Mouse (Mus musculus) embryonic facial prominence, embryonic 14.5 days (tissue): ENCODE measurements at regions not wholly inside any gene's neighbourhood (a gene's known extent, or its start where the extent isn't known, plus 50 kb on each side); places are given as distances from the start of the nearest gene placed in this dataset.

ENCODE experiments used
- ATAC-seq: fragments of 200-750 bp; cut with Nextera tagmentation; 2 replicates; pipeline ENCODE4 v1.8.0; 2017; ENCODE audit warnings: low read depth, moderate number of reproducible peaks, moderate TSS enrichment
- DNase-seq: peaks from one replicate; pipeline ENCODE4 v3.0.0-alpha.2; 2015; ENCODE audit warnings: low spot score
- H3K27ac ChIP-seq: fragments of 300-500 bp; sonication (generic); replicated peaks from 2 replicates; pipeline ENCODE4 v1.5.1; 2014; ENCODE audit warnings: low read depth, mild to moderate bottlenecking, low read length, moderate library complexity
- H3K27me3 ChIP-seq: fragments of 300-500 bp; sonication (generic); replicated peaks from 2 replicates; pipeline ENCODE4 v1.6.1; 2014; ENCODE audit warnings: low read length; ENCODE audit not compliant: control insufficient read depth, insufficient read depth
- H3K36me3 ChIP-seq: fragments of 300-500 bp; sonication (generic); 2 replicates; pipeline ENCODE4 v1.6.1; 2014; ENCODE audit warnings: low read length, mixed read lengths; ENCODE audit not compliant: control insufficient read depth, insufficient read depth
- H3K4me1 ChIP-seq: fragments of 300-500 bp; sonication (generic); 2 replicates; pipeline ENCODE4 v1.6.1; 2014; ENCODE audit warnings: antibody characterized with exemption, low read length; ENCODE audit not compliant: control insufficient read depth, insufficient read depth
- H3K4me2 ChIP-seq: fragments of 300-500 bp; sonication (generic); 2 replicates; pipeline ENCODE4 v1.6.1; 2014; ENCODE audit warnings: low read depth, mild to moderate bottlenecking, low read length, moderate library complexity, mixed read lengths
- H3K4me3 ChIP-seq: fragments of 300-500 bp; sonication (generic); 2 replicates; pipeline ENCODE4 v1.5.1; 2014; ENCODE audit warnings: low read depth, mild to moderate bottlenecking, low read length
- H3K9ac ChIP-seq: fragments of 300-500 bp; sonication (generic); 2 replicates; pipeline ENCODE4 v1.6.1; 2014; ENCODE audit warnings: low read depth, mild to moderate bottlenecking, low read length, moderate library complexity, mixed read lengths
- H3K9me3 ChIP-seq: fragments of 300-500 bp; sonication (generic); 2 replicates; pipeline ENCODE4 v1.6.1; 2016; ENCODE audit warnings: low read length; ENCODE audit not compliant: control insufficient read depth
- WGBS: fragments of 180-500 bp; shearing (Covaris S2); extraction: QIAGEN DNeasy Blood & Tissue Kit; methylation state at CpG from one replicate; pipeline ENCODE4 v1.1.7; 2014; 5-methylcytosine and 5-hydroxymethylcytosine counted together

DNA sequence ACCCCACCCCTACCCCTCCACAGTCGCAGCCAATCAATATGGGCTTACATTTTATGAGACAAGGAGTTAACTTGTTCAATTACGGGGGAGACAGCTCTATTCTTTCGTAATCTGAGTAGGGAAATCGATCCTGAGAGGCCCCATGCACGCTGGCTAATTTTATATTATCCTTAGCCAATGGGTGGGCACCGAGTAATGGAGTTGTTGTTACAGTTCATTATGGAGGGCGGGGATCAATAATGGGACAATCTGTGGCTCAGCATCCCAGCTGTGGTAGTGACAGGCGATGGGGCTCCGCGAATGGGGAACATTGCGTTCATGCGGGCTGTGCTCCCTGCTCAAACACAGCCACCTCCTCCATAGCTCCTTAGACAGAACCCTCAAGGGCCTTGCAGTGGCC lies 118.9 kb upstream of the Irx6 start:
- H3K9ac ChIP-seq = no peak overlapping the region
- peak; percentile 15 for DNase-seq
- no peaks in the 10 kb centered on the region for H3K27me3 ChIP-seq
- no peaks in the 10 kb centered on the region for H3K36me3 ChIP-seq
- no peak overlapping the region for H3K4me2 ChIP-seq
- no peak overlapping the region for H3K27ac ChIP-seq
- 52% methylated on average over 12 of the region's 12 CpGs for WGBS
- H3K4me3 ChIP-seq = no peak overlapping the region
- H3K9me3 ChIP-seq = no peaks in the 10 kb centered on the region
- peaks cover 12% of the 10 kb centered on the region for H3K4me1 ChIP-seq
- no peak; the same call in 1 of the 2 replicates for ATAC-seq

DNA sequence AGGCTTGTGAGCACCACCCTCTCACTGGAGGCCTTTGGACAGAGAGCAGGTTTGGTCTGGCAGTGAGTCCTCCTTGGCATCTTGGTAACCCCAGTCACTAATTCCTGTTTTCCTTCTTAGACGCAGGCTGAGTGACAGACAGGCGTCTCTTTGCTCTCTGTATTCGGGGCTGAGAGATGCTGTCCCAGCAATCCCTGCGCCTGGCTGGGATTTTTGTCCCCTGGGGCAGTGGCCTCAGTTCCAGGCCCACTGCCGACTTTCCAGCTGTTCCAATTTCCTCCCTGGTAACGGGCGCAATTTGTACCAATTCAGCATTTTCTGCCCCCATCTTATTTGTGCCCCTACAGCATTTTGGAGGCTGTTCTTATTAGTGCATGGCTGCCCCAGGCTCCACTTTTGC lies 118.5 kb upstream of the Irx6 start:
- ATAC-seq (peak; percentile 50; the same call in 1 of the 2 replicates), DNase-seq (peak; percentile 25)
- 11% methylated on average over 7 of the region's 7 CpGs for WGBS
- no peaks in the 10 kb centered on the region for H3K9me3 ChIP-seq
- H3K27ac ChIP-seq = no peak overlapping the region
- no peaks in the 10 kb centered on the region for H3K27me3 ChIP-seq
- no peak overlapping the region for H3K9ac ChIP-seq
- H3K4me2 ChIP-seq = no peak overlapping the region; the same call in 1 of the 2 replicates
- peaks cover 12% of the 10 kb centered on the region for H3K4me1 ChIP-seq
- H3K36me3 ChIP-seq = no peaks in the 10 kb centered on the region
- H3K4me3 ChIP-seq = no peak overlapping the region

DNA sequence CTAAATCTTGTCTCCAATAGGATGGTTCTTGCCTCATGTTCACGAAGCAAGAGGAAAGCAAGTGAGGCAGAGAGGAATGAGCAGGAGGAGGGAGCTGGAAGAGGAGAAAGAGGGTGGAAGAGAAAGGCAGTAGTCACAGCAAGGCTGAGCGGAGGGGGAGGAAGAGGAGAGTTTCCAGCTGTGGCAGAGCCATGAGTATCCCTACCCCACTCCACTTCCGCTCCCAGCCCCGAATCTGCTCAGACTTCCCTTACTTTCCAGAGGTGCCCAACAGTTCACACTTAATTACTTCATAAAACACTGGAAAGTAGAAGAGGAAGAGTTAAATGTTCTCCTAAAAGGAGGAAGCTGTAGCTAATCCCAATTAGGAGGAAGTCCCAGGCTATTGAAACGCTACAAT lies 111.6 kb upstream of the Irx6 start:
- no peaks in the 10 kb centered on the region for H3K36me3 ChIP-seq
- no peaks in the 10 kb centered on the region for H3K27me3 ChIP-seq
- WGBS = 47% methylated on average over 5 of the region's 5 CpGs
- H3K4me3 ChIP-seq = no peak overlapping the region
- ATAC-seq = no peak
- H3K4me2 ChIP-seq = no peak overlapping the region
- no peak for DNase-seq
- no peaks in the 10 kb centered on the region for H3K9me3 ChIP-seq
- no peaks in the 10 kb centered on the region for H3K4me1 ChIP-seq
- H3K9ac ChIP-seq = no peak overlapping the region
- H3K27ac ChIP-seq = no peak overlapping the region

DNA sequence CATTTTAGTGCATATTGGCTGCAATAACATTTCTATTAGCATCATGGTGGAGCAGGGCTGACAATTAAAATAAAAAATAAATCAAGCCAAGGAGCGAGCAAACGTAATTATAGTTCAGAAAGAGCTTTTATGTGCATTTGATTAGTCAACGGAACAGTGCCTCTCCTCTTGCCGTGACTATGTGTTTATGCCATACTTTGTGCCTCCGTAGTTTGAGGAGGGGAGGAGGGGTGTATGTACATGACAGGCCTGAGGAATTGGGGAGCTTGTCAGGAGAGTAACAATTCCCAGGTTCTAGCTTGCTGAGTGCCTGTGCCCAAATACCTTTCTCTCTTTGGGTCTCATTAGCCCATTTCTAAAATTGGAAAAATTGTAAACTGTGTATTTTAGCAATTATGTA lies 111.1 kb upstream of the Irx6 start:
- ATAC-seq = no peak
- WGBS = 55% methylated on average over 5 of the region's 5 CpGs
- H3K27ac ChIP-seq = no peak overlapping the region

DNA sequence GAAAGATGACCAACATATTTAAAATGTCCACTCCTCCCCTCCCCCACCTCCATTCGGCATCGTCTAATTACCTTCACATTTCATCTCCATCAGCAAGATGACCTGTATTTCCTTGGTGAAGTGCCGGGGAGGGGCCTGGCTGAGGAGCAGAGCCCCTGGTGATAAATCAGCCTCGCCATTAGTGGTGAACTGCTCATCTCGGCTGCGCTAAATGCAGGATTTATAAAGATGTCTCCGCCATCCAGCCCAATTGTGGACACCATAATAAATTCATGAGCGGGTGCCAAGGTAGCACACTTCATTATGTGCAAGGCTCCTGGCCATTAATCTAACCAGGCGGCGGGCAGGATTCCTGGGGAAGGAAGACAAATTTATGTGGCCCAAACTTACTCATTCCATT lies 104.4 kb upstream of the Irx6 start:
- Histone ChIP-seq H3K9ac (no peak overlapping the region), H3K9me3 (no peaks in the 10 kb centered on the region), H3K4me3 (no peak overlapping the region), H3K36me3 (no peaks in the 10 kb centered on the region), H3K4me1 (no peaks in the 10 kb centered on the region), H3K27ac (no peak overlapping the region), H3K27me3 (no peaks in the 10 kb centered on the region), H3K4me2 (no peak overlapping the region)
- ATAC-seq (no peak), DNase-seq (no peak)
- WGBS = 85% methylated on average over 10 of the region's 10 CpGs

More for the DNA sequence above, 111.1 kb upstream of the Irx6 start:
- Histone ChIP-seq H3K27me3 (no peaks in the 10 kb centered on the region), H3K9me3 (no peaks in the 10 kb centered on the region), H3K9ac (no peak overlapping the region), H3K36me3 (no peaks in the 10 kb centered on the region), H3K4me3 (no peak overlapping the region), H3K4me2 (no peak overlapping the region), H3K4me1 (no peaks in the 10 kb centered on the region)
- DNase-seq = no peak

DNA sequence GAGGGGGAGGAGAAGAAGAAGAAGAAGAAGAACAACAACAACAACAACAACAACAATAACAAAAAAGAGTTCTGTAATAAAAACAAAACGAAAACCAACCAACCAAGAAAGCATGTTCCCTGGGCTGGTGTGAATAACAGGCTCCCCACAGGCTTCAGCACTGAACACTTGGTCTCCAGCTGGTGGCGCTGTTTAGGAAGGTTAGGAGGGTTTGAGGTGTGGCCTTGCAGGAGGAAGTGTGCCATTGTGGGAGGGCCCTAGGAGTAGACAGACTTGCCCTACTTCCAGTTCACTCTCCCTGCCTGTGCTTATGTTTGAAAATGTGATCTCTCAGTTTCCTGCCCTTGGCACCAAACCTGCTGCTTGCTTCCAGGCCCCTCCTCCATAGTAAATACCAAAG lies 94.6 kb upstream of the Irx6 start:
- Histone ChIP-seq H3K36me3 (no peaks in the 10 kb centered on the region), H3K4me1 (no peaks in the 10 kb centered on the region), H3K4me2 (no peak overlapping the region), H3K27me3 (no peaks in the 10 kb centered on the region), H3K27ac (no peak overlapping the region), H3K4me3 (no peak overlapping the region), H3K9ac (no peak overlapping the region), H3K9me3 (0 out of 2 replicates have a peak, but pooled peaks cover 5% of the 10 kb centered on the region)
- peak; percentile 11 for DNase-seq
- ATAC-seq = no peak
- 69% methylated on average over 2 of the region's 2 CpGs for WGBS

DNA sequence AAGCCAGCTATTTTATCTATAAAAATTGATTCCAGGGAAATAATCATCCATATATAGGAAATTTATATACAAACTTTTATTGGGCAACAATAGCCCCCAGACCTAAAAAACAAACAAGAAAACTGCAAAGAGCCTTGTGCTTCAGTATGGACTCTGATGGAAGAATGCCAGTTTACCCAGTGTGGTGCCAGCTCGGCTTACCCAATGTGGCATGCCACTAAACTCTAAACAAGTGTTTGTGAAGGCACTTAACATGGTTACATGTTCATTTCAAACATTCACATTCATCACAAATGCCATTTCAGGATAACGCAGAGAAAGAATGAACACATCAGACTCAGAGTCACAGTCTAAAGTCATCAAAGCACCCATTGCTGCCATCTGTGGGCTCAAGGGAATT lies 93.0 kb upstream of the Irx6 start:
- Histone ChIP-seq H3K27ac (no peak overlapping the region), H3K9ac (no peak overlapping the region), H3K36me3 (no peaks in the 10 kb centered on the region), H3K4me3 (no peak overlapping the region), H3K4me1 (no peaks in the 10 kb centered on the region), H3K9me3 (no peaks in the 10 kb centered on the region), H3K4me2 (no peak overlapping the region), H3K27me3 (no peaks in the 10 kb centered on the region)
- DNase-seq (no peak), ATAC-seq (no peak)
- WGBS = 80% methylated on average over 2 of the region's 2 CpGs

DNA sequence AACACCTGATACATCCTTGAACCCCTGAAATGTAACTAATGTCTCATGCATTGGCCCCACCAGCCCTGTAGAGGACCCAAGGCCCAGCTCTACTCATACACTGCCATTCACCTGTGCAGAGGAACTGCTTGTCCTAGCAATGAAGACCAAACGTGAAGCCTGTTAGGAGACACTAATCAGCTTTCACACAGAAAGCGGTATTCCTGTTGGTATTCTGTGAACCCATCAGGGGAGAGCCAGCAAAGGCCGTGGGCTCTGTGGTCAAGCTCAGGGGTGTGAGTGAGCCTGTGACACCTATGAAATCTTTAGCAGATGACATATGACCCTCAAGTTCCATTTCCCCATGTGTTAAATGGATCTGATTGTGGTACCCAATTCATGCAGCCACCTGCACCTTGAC lies 73.3 kb upstream of the Irx6 start:
- Histone ChIP-seq H3K36me3 (no peaks in the 10 kb centered on the region), H3K4me2 (no peak overlapping the region), H3K27ac (no peak overlapping the region), H3K4me1 (no peaks in the 10 kb centered on the region), H3K9me3 (no peaks in the 10 kb centered on the region), H3K9ac (no peak overlapping the region), H3K4me3 (no peak overlapping the region), H3K27me3 (no peaks in the 10 kb centered on the region)
- ATAC-seq (no peak), DNase-seq (no peak)
- 87% methylated on average over 3 of the region's 3 CpGs for WGBS

DNA sequence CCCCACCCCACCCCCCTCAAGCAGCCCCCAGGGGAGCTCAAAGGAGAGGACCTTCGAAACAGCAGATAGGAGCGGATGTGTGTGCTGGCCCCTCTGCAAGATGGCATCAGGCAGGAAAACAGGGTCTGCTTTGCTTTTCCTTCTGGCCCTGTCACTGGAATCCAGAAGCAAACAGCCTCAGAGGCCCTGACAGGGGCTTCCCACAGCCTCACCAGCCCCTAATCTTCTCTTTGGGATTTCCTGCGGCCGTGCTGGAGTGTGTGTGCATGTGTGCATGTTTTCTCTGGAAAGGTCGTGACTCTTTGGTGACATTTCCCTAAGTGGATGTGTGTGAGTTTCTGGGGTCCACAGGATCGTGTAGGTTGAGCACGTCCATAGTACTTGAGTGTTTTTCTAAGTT lies 71.1 kb upstream of the Irx6 start:
- Histone ChIP-seq H3K9me3 (no peaks in the 10 kb centered on the region), H3K36me3 (no peaks in the 10 kb centered on the region), H3K27me3 (no peaks in the 10 kb centered on the region), H3K4me1 (0 out of 2 replicates have a peak, but pooled peaks cover 3% of the 10 kb centered on the region), H3K4me3 (no peak overlapping the region), H3K4me2 (no peak overlapping the region), H3K9ac (no peak overlapping the region), H3K27ac (no peak overlapping the region)
- ATAC-seq = no peak
- 48% methylated on average over 7 of the region's 7 CpGs for WGBS
- no peak for DNase-seq
